Mouse (Mus musculus) cerebellum, adult 18-20 months (tissue): ENCODE results near the gene Dirc2.

Experiments
- DNase-seq, 2 experiments: peaks; one replicate each; pipeline ENCODE4 v3.0.0; 2021

Dirc2 gene

DNA sequence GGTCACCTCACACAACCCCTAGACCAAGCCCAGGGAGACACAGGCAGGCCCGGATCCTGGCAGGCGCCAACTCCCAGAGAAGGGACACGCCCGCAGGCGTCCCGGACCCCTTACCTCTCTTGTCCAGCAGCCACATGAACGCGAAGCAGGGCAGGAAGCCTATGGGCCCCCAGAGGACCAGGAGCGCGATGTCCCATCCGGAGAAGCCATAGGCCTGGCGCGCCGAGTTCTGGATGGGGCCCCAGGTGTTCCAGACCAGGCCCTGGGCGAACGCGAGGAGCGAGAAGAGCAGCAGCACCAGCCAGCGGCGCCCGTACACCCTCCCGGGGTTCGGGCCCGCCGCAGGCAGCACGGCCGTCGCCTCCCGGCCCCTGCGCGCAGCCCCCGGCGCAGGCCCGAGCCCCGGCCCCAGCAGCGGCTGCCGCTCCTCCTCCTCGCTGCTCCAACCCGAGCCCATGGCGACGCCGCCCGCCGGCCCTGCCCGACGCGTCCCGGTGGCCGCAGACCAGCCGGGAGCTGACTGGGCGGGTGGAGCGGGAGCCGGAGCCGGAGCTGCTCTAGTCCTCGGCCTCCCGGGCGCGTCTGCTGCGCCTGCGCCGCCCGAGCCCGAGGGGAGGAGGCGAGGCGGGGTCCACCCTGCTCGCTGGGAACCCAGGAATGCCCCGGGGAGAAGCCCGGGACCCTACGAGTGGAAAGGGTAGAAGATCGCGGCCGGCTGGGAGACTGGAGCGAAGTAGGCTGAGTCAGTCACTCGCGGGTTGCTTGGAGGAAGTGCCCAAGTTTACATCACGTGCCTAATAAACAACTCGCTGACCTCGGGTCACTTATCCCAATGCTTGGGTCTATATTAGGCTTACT lies at the start of gene Dirc2:
Dirc2 (minus strand) TSS at position 572 of the 858 bp plus-strand sequence.
- peak; percentile 77 to 84 for DNase-seq

DNA sequence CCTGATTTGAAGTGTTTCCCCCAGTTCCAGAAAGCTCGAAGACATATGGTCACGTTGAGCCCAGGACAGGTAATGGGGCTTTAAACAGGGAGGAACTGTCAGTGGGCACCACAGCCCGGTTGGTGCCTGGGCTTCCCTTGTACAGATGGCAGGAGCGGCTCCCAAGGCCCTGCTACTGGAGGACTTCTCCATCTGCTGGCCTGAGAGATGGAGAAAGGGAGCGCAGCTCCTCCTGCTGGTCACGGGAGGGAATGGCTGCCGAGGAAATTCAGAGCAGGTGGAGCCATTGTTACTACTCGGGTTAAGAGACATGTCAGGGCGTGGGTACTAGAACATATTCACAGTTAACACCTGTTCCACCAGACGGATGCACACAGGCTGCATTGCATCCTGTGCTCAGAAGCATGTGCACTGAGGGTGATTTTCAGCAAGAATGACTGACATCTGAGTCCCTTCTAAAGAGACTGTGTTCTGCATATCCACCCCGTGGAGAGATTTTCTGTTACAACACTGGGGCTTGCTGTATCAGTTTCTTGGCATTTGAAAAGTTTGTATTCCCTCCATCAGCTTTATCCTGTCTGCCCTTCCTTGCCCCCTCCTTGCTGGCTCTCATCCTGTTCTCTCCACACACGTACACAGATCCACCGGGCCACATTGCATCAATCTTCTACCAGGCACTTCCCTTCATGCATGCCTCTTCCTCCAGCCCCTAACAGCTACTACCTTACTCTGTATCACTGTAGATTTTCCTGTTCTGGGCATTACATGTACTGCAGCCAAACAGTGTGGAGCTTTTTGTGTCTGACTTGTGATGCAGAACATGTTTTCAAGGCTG lies 48.3 kb upstream of the Dirc2 start:
- DNase-seq = peak; percentile 87 to 90

DNA sequence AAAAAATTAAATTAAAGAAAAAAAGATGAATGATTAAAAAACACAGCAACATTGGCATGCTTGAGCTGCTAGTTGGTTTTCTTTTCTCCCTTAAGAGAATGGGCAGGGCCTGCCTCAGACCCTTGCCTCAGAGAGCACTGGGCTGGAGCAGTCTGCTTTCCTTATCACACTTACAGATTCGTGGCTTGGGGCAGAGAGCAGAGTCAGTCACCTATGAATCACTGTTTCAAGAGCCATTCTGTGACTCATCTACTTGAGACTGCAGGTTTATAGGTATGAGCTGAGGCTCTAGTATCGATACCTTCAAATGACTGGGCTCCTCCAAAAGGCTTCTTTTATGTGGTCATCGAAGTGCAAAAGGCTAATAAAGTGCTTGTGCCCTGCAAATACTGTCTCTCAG lies 44.0 kb upstream of the Dirc2 start:
- no peak for DNase-seq

DNA sequence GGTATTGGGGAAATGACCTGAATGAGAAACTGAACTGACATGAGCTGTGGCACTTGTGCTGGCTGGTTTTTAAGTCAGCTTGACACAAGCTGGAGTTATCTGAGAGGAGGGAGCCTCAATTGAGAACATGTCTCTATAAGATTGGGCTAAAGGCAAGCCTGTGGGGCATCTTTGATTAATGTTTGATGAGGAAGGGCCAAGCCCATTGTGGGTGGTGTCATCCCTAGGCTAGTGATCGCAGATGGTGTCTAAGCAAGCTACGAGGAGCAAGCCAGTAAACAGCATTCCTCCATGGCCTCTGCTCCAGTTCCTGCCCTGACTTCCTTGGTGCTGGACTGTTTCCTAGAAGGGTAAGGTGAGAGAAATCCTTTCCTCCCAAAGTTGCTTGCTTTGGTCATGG lies 39.7 kb upstream of the Dirc2 start:
- no peak for DNase-seq

DNA sequence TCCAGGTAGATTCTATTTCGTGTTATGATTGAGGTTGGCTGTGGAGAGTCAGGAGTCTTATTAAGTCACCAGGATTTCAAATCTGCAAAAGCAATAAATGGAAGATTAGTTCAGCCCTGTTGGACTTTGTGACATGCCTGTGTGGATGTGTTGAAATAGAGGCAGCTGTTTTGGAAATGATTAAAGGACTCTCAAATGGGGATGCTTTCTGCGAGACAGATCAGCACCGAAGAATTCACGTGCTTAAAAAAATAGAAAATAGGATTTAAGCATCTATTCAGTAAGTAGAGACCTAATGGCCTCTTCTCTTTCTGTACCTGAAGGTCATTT lies 38.5 kb upstream of the Dirc2 start:
- no peak for DNase-seq

DNA sequence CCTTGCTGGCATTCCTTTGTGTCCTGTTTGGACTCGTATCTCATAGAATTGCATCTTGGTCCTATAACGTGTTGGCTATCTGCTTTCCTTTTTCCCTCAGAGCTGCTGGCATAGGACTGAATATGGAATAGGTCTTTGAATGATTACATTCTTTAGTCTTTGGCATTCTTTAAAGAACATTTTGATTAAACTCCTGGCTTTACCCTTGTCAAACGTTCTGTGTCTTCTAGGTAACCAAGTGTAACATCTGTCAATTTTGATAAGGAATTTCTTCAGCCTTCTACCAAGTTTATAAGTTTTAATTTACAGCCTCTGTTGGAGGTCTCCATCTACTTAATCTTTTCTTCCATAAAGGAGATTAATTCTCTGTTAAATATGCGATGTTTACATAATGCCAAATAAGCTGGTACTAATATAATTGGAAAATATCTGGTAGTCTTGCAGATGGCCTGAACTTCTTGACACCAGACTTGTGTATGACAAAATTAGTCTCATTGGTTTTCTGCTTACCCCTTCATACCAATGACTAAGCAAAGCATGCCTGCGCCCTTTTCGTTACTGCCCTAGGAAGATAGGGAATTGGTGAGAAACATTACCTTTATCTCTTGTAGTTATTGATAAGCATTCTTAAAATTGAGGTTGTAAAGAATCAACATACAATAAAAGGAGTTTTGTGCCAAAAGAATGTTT lies 38.0 kb upstream of the Dirc2 start:
- no peak for DNase-seq

DNA sequence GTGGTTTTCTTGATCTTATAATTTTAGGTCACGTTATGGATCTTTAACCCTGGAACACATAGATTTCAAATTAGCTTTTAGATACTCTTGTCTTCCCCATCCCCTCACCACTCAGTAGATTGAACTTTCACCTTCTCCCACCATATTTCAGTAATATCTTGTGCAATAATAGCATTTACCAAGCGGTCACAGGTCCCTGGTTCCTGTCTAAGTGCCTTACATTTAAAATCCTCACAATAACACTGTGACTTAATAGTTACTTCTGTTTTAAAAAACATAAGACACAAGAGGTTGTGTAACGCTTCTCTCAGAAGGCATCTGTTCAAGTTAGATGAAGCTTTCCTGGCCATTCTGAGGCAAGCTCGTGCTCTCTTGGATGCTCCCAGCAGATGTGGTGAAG lies 34.6 kb upstream of the Dirc2 start:
- no peak for DNase-seq

DNA sequence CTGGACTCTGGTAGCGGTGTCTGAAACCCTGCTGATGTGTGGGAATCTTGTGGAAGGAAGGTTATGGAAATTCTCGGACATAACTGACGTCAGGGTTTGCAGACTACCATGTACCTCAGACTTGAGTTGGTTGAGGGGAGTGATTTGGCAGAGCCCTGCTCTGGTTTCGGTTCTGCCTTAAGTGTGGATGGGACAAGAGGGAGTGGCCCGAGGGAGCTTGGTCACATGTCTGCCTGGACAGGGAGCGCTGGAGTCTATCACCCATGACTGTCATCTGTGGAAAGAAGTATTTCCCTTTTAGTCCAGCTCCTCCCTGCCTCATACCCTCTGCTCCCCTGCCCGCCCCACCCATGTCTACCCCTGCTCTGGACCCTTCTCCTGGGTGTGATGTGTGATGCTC lies 33.0 kb upstream of the Dirc2 start:
- no peak for DNase-seq

DNA sequence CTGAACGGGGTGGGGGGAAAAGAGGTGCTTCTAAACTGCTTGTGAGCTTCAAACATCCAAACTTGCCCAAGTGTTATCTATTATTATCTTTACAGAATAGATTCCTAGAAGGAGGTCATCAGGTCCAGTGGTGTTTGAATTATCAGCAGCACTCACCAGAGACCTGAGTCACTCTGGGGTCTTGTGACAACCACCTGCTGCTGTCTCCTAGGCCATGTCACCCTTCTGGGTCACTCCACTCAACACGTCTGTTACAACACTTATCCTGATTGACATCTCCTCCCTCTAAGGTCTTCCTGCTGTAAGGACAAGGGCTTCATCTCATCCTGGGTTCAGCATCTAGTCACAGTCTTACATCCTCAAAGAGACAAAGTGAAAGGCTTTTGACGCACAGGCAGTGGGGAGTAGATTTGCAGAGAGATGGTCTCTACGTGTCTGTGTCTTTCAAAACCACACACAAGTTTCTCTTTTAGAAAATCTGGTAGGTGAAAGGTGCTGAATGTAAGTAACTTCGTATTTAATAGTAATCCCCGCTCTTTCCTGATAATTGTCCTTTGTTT lies 22.9 kb upstream of the Dirc2 start:
- DNase-seq = no peak

DNA sequence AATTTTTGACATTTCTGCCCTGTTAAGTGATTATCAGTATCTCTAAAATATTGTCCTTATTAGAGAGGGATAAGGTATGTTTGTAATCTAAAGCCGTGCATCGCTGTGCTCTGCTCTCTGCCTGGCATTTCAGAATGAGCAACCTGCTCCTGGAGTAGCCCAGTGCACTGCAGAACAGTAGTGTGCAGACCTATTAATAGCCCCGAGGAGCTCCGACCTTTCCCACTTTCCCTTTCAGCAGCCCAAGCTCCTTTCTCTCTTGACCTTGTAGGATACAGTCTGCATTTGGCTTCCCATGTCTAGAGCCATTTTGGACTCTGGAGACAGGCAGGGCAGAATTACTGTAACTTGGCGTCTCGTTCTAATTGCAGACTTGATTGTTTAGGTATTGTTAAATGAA lies 19.2 kb upstream of the Dirc2 start:
- no peak for DNase-seq

DNA sequence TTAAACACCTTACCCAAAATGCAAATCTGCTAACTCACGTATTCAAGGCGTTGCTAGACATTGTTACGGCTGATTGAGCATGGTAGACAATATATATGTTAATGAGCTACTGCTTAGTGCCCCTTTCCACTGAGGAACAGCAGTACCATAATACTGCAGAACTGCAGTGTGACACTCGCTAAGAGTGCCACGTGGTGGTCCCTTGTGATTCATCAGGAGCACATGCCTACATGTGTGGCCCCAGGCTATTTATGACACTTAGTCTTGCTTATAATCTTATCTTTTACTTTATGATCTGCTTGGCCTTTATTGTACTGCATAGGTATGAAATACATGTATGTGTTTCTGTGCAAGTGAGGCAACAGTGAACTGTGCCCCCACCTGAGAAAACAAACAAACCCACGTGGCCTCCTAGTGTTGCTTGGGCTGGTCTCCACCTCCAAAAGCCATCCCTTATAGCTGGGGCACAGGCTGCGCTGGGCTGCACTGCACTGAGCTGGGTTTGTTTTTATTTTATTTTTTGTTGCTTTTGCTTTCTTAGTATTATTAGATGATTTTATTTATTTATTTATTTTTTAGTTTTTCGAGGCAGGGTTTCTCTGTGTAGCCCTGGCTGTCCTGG lies 18.5 kb upstream of the Dirc2 start:
- DNase-seq = no peak

DNA sequence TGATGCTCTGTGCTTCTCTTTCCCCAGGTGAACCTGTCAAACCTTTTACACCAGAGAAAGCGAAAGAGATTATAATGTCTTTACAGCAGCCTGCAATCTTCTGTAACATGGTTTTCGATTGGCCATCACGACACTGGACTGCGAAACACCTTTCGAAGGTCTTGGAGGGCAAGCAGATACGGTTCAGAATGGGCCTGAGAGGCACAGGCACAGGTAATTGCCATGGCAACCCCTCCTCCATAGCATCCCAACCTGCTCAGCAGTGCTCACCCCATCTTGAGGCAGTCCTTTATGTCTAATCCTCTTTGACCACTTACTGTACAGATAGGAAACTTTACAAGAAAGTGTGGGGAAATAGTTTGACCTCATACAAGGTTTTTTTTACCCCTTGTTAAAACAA lies 18.0 kb upstream of the Dirc2 start:
- no peak for DNase-seq

DNA sequence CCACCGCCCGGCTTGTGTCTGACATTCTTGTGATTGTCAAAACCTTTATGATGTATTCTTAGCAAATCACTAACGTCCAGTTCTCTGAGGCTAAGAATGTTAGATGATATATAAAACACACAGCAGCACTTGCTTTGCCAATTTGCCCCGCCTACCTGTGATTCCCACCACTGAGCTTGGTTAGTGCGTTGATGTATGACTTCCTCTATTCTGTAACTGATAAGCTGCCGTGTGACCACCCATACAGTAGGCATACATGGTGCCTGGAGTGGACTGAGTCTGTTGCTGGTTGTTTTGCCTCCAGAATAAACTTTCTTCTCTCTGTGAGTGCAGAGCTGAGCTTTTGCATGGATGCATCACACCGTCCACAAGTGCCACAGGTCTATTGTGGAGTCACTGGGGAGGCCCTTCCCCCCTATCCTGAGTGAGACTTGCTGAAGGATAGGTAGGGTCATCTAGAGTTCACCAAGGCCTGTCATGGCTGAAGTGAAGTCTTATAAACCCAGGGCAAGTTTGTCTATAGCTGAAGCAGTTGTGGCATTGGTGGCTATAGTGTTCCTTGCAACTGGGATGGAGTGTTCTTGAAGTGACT lies 15.1 kb upstream of the Dirc2 start:
- DNase-seq = no peak

DNA sequence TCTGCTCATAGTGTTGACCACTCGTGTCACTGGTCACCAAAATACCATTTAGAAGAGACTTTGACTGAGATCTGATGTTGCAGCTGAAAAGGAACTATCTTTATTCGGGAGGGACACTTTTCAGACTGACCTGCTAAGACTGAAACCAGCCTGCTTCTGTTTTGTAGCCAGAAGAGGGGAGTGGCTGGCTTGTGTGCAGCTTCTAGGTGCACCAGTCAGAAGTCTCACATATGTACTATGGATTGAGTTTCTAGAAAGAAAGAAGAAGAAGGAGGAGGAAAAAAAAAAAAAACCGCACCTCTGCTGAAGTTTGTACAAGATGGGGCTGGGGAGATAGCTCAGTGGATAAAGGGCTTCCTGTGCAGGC lies 14.0 kb upstream of the Dirc2 start:
- no peak for DNase-seq

DNA sequence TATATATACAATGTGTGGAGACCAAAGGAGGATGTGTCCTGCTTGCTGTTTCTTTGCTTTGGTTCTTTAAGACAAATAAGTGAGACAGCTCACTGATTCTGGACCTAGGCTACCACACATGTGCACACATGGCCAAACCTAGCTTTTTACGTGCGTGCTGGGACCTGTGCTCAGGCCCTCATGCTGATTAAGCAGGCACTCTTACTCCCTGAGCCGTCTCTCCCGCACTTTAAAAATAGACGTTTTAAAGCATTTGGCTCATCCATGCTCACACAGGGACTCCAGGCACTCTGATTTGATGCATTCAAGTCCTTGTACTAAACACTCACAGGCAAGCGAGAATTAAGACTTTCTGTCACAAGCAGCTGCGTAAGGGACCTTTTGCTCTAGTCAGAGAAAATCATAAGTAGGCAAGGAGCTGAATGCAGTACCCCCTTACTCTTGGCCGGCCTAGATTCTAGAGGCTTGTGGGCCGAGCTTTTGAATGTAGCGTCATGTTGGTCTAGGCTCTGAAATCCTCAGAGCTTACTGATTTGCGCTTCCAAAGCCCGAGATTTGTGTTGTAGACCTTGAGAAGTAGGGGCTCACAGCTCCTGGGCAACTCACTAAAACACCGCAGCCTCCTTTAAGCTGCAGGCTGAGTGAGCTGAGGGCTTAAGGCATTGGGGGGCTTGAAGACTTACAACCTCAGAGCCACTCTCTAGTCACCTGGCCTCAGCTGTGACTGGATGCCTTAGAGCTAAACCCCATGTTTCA lies 13.5 kb upstream of the Dirc2 start:
- no peak for DNase-seq

DNA sequence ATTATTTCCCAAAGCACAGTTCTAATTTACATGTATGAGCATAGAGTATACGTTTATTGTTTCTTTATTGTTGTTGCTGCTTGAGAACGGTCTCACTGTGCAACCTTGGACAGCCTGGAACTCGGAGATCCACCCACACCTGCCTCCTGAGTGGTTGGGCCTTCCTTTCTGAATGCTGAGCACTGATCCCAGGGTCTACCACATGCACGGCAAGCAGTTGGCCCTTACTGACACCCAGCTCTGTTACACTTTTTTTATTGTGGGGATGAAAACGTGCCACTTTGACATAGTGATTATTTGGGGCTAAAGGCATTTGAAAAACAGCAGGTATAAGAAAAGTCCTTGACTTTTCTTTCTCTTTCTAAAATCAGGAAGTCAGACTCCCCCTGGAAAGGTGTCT lies 12.5 kb upstream of the Dirc2 start:
- no peak for DNase-seq

DNA sequence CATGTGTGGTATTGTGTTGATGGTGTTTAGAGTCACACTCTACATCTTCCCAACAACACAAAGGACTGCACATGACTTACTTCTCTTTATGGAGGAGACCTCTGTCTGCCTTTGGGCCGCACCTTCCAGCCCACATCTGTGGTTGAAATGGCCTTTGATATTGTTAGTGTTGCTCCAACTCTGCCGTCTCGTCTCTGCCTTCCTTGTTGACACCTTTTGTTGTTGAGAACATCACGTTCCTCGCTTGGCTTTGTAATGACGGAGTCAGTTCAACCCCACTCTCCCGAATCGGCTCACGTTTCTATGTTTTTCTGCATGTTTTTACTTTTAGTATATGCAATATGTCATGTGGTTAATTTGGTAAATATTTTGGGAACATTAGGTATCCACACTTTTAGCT lies 11.9 kb upstream of the Dirc2 start:
- no peak for DNase-seq

DNA sequence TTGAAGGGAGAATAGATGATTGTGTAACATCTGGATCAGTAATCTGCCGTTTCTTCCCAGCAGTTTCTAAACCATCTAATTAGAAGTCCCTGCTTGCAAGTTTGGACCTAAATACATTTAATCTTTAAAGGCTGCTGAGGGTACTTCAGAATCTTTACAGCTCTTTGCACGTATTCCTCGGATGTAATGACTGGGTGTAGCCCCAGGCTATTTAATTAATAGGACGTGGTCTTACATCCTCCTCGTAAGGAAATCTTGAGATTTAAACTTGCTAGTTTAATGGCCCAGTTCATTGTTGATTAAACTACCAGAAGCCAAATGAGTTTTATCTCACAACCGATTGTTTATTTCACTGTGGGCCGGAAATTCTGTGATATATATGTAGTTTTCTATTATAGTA lies 10.5 kb upstream of the Dirc2 start:
- DNase-seq = no peak

DNA sequence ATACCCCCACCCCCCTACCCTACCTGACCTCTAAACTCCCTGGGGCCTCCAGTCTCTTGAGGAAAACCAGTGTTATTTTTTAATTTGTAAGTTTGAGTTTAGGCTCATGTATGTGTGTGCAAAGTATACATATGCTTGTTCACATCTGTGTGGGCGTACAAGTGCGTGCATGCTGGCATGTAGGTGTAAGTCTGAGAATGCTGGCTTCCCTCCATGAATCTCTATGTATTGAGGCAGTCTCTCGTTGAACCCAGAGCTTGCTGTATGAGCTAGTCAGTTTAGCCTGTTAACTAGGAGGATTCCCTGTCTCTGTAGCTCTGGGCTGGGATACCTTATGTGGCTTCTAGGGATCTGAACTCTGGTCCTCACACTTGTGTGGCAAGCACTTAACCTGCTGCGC lies 8.6 kb upstream of the Dirc2 start:
- DNase-seq = no peak

DNA sequence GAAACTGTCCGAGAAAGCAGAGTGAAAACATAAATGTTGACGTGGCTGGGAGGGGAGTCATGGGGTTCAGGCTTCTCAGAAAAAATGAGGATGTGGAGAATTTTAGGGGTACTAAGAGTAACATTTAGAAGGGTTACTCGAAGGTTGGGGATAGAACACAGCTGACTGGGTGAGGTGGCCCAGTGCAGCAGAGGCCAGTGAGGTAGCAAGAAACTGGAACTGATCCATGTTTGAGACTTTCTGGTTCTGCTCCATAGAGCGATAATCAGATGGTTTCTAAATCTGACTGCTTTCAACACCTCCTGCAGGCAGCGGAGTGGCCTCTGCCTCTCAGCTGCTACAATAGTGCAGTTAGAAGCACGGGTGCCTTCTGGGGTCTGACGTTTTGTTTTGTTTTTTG lies 7.6 kb upstream of the Dirc2 start:
- DNase-seq = no peak

DNA sequence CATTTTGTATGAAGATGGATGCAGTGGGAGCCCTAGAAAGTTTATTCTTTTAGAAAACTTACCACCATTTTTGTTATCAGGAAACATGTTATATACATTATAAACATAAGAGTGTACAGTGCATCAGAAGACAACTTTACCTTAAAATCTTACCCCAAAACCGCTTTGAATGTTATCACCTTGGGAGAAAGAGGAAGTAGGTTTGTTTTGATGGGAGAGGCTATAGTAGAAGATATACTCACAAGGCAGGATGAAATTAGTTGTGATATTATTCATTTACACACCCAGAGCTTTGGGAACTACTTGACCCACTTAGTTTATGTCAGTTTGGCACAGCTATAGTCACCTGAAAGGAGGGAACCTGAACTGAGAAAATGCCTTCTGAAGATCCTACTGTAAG lies 6.7 kb upstream of the Dirc2 start:
- DNase-seq = no peak

DNA sequence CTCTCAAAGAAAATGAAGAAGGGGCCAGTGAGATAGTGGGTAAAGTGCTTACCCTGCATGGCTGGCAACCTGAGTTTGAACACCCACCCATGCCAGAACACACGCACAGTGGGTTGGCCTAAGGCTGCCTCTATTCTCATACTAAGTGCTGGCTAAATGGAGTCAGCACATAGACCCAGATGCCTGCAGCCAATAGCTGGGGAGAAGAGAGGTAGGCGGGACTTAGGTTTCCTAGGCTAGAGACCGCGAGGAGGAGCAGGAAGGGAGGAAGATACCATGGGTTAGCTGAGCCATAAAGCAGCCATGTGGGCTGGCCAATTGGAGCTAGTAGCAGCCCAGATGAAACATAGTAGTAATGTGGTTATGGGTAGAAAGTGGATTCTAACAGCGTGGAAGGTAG lies 3.4 kb upstream of the Dirc2 start:
- DNase-seq = no peak
